Mouse (Mus musculus) heart, postnatal 25 days (tissue): ENCODE data around the gene Zglp1. TPM values are rescaled to one million over a fixed set of nuclear protein-coding genes. Genes with fewer than 3 reads are reported as not detected.

Experiments used
- DNase-seq: peaks from one replicate; pipeline ENCODE4 v3.0.0; 2022; ENCODE audit warnings: low spot score
- intact Hi-C: fragments of 180-260 bp; cut with DNase I; formaldehyde crosslinking; loops from one replicate; pipeline ENCODE4 v1.15.1; 2025
- total RNA-seq, 2 experiments: library from RNA; stranded (reverse); gene quantifications; 2 replicates each; pipeline ENCODE4 v1.2.3; 2021

Zglp1 gene
- total RNA-seq = not detected

GRCm38 (mm10) chr9:21067006-21067684, at the start of gene Zglp1:
TSS of gene Zglp1 (minus strand) at chr9:21067093.
- intact Hi-C loops = no loop called here
- no peak for DNase-seq

GRCm38 (mm10) chr9:21115105-21115504, 48.2 kb upstream of the Zglp1 start:
- intact Hi-C loops = no loop called here
- DNase-seq = no peak

GRCm38 (mm10) chr9:21114190-21114589, 47.3 kb upstream of the Zglp1 start:
- intact Hi-C loops = no loop called here
- DNase-seq = no peak

GRCm38 (mm10) chr9:21113751-21114150, 46.9 kb upstream of the Zglp1 start:
- intact Hi-C loops = no loop called here
- DNase-seq = no peak

- intact Hi-C loops = no loop called here
- no peak for DNase-seq
These were observed 40.8 kb upstream of the Zglp1 start for GRCm38 (mm10) chr9:21107607-21108237.

GRCm38 (mm10) chr9:21105760-21106564, 39.1 kb upstream of the Zglp1 start:
- intact Hi-C loops = no loop called here
- DNase-seq = no peak

GRCm38 (mm10) chr9:21104814-21105213, 37.9 kb upstream of the Zglp1 start:
- intact Hi-C loops = no loop called here
- DNase-seq = no peak

- intact Hi-C loops = no loop called here
- no peak for DNase-seq
These were observed 35.2 kb upstream of the Zglp1 start for GRCm38 (mm10) chr9:21102076-21102475.

- DNase-seq = no peak
- intact Hi-C loops = no loop called here
These were observed 33.7 kb upstream of the Zglp1 start for GRCm38 (mm10) chr9:21100447-21101161.

- no peak for DNase-seq
- intact Hi-C loops = no loop called here
These were observed 30.9 kb upstream of the Zglp1 start for GRCm38 (mm10) chr9:21097793-21098192.

- intact Hi-C loops = no loop called here
These were observed 29.1 kb upstream of the Zglp1 start for GRCm38 (mm10) chr9:21095958-21096357.

GRCm38 (mm10) chr9:21093423-21093822, 26.5 kb upstream of the Zglp1 start:
- no peak for DNase-seq
- intact Hi-C loops = no loop called here

More at GRCm38 (mm10) chr9:21095958-21096357, 29.1 kb upstream of the Zglp1 start:
- no peak for DNase-seq

- peak; percentile 96 for DNase-seq
- intact Hi-C loops = no loop called here
These were observed 24.9 kb upstream of the Zglp1 start, which contains the start of the genes Gm38431 and Raver1 for GRCm38 (mm10) chr9:21091707-21092320. TSS of gene Gm38431 (minus strand) at chr9:21091997. TSS of gene Raver1 (minus strand) at chr9:21092008.

- intact Hi-C loops = no loop called here
- no peak for DNase-seq
These were observed 24.2 kb upstream of the Zglp1 start for GRCm38 (mm10) chr9:21090972-21091706.

- intact Hi-C loops = no loop called here
- DNase-seq = no peak
These were observed 23.6 kb upstream of the Zglp1 start for GRCm38 (mm10) chr9:21090537-21090936.

GRCm38 (mm10) chr9:21083324-21083723, 16.4 kb upstream of the Zglp1 start:
- DNase-seq = no peak

GRCm38 (mm10) chr9:21081127-21081526, 14.2 kb upstream of the Zglp1 start:
- intact Hi-C loops = no loop called here
- DNase-seq = no peak

More at GRCm38 (mm10) chr9:21083324-21083723, 16.4 kb upstream of the Zglp1 start:
- intact Hi-C loops = no loop called here

GRCm38 (mm10) chr9:21075625-21076024, 8.7 kb upstream of the Zglp1 start:
- no peak for DNase-seq
- intact Hi-C loops = no loop called here

- intact Hi-C loops = loop anchor here (5.0 kb wide), 1 partner anchor 63 kb away; no protein-coding TSS in a partner anchor
These were observed 7.3 kb upstream of the Zglp1 start for GRCm38 (mm10) chr9:21074173-21074572.

More at GRCm38 (mm10) chr9:21074173-21074572, 7.3 kb upstream of the Zglp1 start:
- no peak for DNase-seq
